Mouse (Mus musculus) monocyte, adult 5-6 weeks (primary cell): ENCODE data around the gene Msh4. TPM values are rescaled to one million over a fixed set of nuclear protein-coding genes. Genes with fewer than 3 reads are reported as not detected.
"Not testable (repeated sequence)": the region's sequence is repeated elsewhere in the genome, so short reads cannot be mapped to it uniquely, and the experiment has no call there.

Experiments
- ATAC-seq: fragments of 153-309, 156-312 bp; replicated peaks from 2 replicates; pipeline ENCODE4 v1.8.0; 2017; ENCODE audit warnings: mild to moderate bottlenecking; ENCODE audit not compliant: low TSS enrichment, insufficient number of reproducible peaks, severe bottlenecking, poor library complexity, low FRiP score
- total RNA-seq: library from RNA; stranded (forward); fragments of 200-1000, 200-491, 200-594 nt; gene quantifications from 3 replicates; pipeline ENCODE4 v1.2.3, GENCODE M21; 2017

The Msh4 gene
- total RNA-seq, 1 experiment from 2014 or later = not detected

GRCm38 (mm10) chr3:153864636-153865429, 41.1 kb downstream of the Msh4 start:
- 0 out of 2 replicates have a peak, but pooled peaks have one; percentile 22 for ATAC-seq

- ATAC-seq = no peak
These were observed 42.1 kb downstream of the Msh4 start for GRCm38 (mm10) chr3:153863816-153864215.

- not testable (repeated sequence) for ATAC-seq
These were observed 45.5 kb downstream of the Msh4 start for GRCm38 (mm10) chr3:153860392-153860791.

DNA sequence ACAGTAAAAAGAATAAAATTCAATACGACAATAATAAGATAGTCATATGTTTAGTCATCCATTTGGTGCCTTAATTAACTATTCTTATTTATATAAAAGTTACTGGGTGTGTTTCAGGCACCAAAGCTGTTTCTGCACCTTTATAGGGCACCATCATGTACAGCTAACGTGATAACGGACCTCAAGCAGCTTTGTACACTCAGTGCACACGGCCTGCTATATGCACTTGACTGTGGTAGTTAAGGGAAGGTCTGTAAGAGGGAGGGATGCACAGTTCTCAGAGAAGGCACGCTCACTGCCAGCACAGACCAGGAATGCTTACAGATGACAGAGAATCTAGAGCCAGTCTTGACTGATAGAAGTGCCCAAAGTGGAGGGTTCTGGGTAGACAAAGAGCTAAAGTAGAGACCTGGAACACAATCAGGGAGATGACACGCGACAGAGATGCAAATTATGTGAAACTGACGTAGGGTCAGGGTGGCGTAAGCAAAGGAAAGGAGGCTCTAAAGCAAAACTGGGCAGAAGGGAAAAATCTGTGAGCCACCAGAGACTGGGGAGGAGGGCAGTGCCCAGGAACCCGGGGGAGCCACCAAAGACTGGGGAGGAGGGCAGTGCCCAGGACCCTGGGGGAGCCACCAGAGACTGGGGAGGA, 47.5 kb downstream of the Msh4 start:
- no peak for ATAC-seq

GRCm38 (mm10) chr3:153852266-153852665, 53.7 kb downstream of the Msh4 start:
- ATAC-seq = no peak

DNA sequence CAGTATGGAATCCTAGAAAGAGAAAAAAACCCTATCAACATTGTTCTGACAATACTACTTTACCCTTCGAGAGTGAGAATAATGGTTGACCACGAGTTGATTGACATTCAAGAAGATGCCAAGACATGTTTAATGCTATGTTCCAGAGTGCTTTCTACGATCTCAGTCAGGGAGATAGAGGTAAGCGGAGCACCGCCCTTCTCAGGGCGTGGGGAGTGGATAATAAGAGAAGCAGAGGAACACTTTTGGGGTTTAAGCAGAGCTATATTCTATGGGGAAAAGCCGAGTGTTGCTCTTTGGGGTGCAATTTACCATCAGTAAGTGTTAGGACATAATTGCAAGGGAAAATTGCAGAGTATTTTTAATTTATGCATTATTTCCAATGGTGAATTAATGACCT, 55.2 kb downstream of the Msh4 start:
- ATAC-seq = no peak

- ATAC-seq = no peak
These were observed 56.4 kb downstream of the Msh4 start for GRCm38 (mm10) chr3:153849368-153850015.

DNA sequence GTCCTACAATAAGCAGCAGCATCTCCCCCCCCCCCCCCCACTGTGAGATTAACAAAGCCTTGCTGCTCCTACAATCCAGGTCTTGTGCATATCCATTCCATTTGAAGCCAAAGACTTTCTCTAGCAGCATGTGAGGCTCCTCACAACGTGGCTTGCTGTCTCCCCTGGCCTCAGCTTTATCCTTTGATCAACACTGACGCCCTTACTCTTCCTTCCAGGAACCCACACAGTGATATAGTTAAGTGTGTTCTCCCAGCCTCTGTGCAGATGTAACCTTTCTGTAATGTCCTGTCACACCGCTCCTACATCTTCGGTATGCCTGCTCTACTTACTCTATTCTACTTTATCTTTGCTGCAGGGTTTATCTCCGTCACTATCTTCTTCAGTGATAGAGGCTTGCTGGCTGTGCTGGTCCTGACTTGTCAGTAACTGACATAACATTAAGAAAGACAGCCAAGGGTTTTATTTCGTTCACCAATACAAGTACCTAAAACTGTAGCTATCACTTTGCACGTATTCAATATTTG, 58.7 kb downstream of the Msh4 start:
- ATAC-seq = no peak

DNA sequence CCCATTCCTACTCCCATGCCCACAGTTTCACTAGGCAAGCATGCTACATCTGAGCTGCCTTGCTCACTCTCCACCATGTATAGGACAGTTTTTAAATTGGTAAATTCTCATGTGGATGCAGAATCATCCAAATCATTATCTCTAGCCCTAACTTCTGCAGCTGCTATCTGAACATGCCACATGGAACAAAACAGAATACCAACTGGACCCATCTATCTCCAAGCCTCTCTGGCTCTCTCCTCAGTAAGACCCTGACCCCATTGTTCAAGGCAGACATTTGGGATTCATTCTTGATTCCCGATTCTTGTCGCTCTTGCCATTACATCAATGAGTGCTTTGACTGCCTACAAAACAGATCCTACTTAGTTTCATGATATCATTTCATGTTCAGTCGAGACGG, 59.8 kb downstream of the Msh4 start:
- ATAC-seq = no peak

- no peak for ATAC-seq
These were observed 60.4 kb downstream of the Msh4 start for GRCm38 (mm10) chr3:153845500-153845899.

- no peak for ATAC-seq
These were observed 61.2 kb downstream of the Msh4 start for GRCm38 (mm10) chr3:153844757-153845156.

GRCm38 (mm10) chr3:153844030-153844429, 61.9 kb downstream of the Msh4 start, which contains the start of gene Asb17:
Gene Asb17, plus strand, starts transcription at chr3:153844209.
- no peak for ATAC-seq

GRCm38 (mm10) chr3:153837593-153837992, 68.3 kb downstream of the Msh4 start:
- ATAC-seq = no peak

GRCm38 (mm10) chr3:153836316-153836715, 69.6 kb downstream of the Msh4 start:
- no peak for ATAC-seq

DNA sequence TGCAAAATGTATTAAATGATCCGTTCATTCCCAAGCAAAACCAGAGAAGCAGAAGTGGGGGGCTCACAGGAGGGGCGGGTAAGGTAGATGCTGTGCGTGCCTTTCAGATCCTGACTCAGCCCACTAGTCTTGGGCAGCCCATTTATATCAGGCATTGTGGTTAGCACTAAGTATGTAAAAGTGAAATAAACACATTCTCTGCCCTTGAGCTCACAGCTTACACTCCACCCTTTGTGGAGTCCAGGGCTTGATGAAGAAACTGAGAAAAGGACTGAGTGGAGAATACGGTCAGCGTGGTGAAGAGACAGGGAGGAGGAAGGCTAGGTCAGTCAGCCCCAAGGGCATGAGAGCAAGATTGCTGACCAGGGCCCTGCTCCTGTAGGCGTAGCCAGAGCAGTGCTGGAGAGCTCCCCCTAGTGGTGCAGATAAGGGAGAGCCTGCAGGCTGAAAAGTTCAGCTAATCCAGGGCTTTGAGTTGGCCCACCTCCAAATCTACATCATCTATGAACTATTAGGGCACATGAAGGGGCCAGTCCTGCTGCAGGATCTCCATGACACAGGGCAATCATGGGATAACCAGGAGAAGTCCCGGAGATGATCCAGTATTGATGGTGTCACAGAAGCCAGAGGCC, 70.4 kb downstream of the Msh4 start:
- ATAC-seq = peak; percentile 51; the same call in 1 of the 2 replicates

- ATAC-seq = no peak
These were observed 71.9 kb downstream of the Msh4 start for GRCm38 (mm10) chr3:153834071-153834470.

DNA sequence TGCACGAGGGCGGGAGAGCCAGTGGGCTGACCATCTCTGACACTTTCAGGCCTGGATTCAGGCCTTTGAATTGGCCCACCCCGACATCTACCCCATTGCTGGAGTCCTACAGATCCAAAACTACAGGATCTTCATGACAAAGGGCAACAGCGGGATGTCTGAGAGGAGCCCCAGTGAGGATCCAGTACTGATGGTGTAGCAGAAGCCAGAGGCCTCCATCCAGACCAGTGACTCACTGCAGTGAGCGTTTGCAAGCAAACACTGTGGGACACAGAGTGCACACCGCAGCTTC, 73.3 kb downstream of the Msh4 start:
- ATAC-seq = no peak

DNA sequence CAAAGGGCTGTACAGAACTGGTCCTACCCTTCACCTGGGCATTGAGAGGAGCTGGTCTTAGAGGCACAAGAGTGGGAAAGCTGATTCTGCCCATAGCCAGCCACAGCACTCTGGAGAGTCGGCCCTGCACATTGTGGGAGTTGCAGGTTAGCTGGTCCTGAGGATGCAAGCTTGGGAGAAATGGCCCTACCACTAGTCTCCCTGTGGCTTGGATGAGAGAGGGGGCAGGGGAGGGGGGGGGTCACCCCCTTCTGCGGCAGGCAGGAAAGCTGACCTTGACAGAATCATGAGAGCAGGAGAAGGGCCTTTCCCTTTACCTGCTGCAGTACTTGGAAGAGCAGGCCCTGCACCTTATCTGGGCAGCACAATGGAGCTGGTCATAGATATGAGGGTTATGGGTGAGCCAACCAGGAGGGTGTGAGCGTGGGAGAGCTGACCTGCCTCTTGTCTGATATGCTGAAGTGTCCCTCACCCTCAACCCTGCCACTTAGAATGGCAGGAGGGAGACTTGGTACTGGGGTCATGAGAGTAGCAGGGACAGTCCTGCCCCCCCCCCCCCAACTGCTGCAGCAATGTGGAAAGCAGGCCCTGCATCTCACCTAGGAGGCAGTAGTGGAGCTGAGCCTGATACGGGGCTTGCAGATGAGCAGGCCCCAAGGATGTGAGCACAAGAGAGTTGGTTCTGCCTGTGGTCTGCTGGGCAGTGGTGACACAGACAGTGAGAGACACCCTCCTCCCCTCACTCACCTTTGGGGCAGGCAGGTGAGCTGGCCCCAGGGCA, 73.9 kb downstream of the Msh4 start:
- 0 out of 2 replicates have a peak, but pooled peaks have one; percentile 11 for ATAC-seq
